Mouse (Mus musculus): ENCODE measurements at regions not wholly inside any gene's neighbourhood (a gene's known extent, or its start where the extent isn't known, plus 50 kb on each side); places are given as distances from the start of the nearest gene placed in this dataset.

GRCm38 (mm10) chr4:70844742-70845141, 309.9 kb upstream of the Megf9 start:
- ATAC-seq (replicated peaks; ENCODE audit: low read depth, poor library complexity, severe bottlenecking) = no peak

- ATAC-seq (replicated peaks; ENCODE audit: low read depth, poor library complexity, severe bottlenecking) = no peak
These were observed 276.1 kb upstream of the Megf9 start for GRCm38 (mm10) chr4:70810956-70811316.

GRCm38 (mm10) chr4:70810311-70810955, 275.6 kb upstream of the Megf9 start:
- ATAC-seq (replicated peaks; ENCODE audit: low read depth, poor library complexity, severe bottlenecking) = no peak

GRCm38 (mm10) chr4:70804925-70805342, 270.1 kb upstream of the Megf9 start:
- ATAC-seq (replicated peaks; ENCODE audit: low read depth, poor library complexity, severe bottlenecking) = no peak

GRCm38 (mm10) chr4:70798483-70798882, 263.7 kb upstream of the Megf9 start:
- ATAC-seq (replicated peaks; ENCODE audit: low read depth, poor library complexity, severe bottlenecking) = no peak

GRCm38 (mm10) chr4:70797935-70798334, 263.1 kb upstream of the Megf9 start:
- no peak for ATAC-seq (replicated peaks; ENCODE audit: low read depth, poor library complexity, severe bottlenecking)

GRCm38 (mm10) chr4:70783487-70783886, 248.7 kb upstream of the Megf9 start:
- no peak for ATAC-seq (replicated peaks; ENCODE audit: low read depth, poor library complexity, severe bottlenecking)

GRCm38 (mm10) chr4:70781591-70781990, 246.8 kb upstream of the Megf9 start:
- no peak for ATAC-seq (replicated peaks; ENCODE audit: low read depth, poor library complexity, severe bottlenecking)

- no peak for ATAC-seq (replicated peaks; ENCODE audit: low read depth, poor library complexity, severe bottlenecking)
These were observed 241.5 kb upstream of the Megf9 start for GRCm38 (mm10) chr4:70776273-70776672.

- no peak for ATAC-seq (replicated peaks; ENCODE audit: low read depth, poor library complexity, severe bottlenecking)
These were observed 208.6 kb upstream of the Megf9 start for GRCm38 (mm10) chr4:70743425-70743824.

GRCm38 (mm10) chr4:70742002-70742401, 207.2 kb upstream of the Megf9 start:
- no peak for ATAC-seq (replicated peaks; ENCODE audit: low read depth, poor library complexity, severe bottlenecking)

GRCm38 (mm10) chr4:70741121-70741520, 206.3 kb upstream of the Megf9 start:
- ATAC-seq (replicated peaks; ENCODE audit: low read depth, poor library complexity, severe bottlenecking) = no peak

GRCm38 (mm10) chr4:70709126-70709689, 174.4 kb upstream of the Megf9 start:
- ATAC-seq (replicated peaks; ENCODE audit: low read depth, poor library complexity, severe bottlenecking) = no peak

GRCm38 (mm10) chr4:70705128-70705752, 170.4 kb upstream of the Megf9 start:
- ATAC-seq (replicated peaks; ENCODE audit: low read depth, poor library complexity, severe bottlenecking) = no peak

GRCm38 (mm10) chr4:70700894-70701293, 166.1 kb upstream of the Megf9 start:
- no peak for ATAC-seq (replicated peaks; ENCODE audit: low read depth, poor library complexity, severe bottlenecking)

- ATAC-seq (replicated peaks; ENCODE audit: low read depth, poor library complexity, severe bottlenecking) = no peak
These were observed 129.4 kb upstream of the Megf9 start for GRCm38 (mm10) chr4:70664181-70664580.

- ATAC-seq (replicated peaks; ENCODE audit: low read depth, poor library complexity, severe bottlenecking) = peak; percentile 63
These were observed 86.6 kb upstream of the Megf9 start for GRCm38 (mm10) chr4:70621431-70621837.

GRCm38 (mm10) chr4:70619636-70620287, 85.0 kb upstream of the Megf9 start:
- no peak for ATAC-seq (replicated peaks; ENCODE audit: low read depth, poor library complexity, severe bottlenecking)

GRCm38 (mm10) chr4:70615794-70616193, 81.0 kb upstream of the Megf9 start:
- ATAC-seq (replicated peaks; ENCODE audit: low read depth, poor library complexity, severe bottlenecking) = no peak

GRCm38 (mm10) chr4:70614411-70614810, 79.6 kb upstream of the Megf9 start:
- no peak for ATAC-seq (replicated peaks; ENCODE audit: low read depth, poor library complexity, severe bottlenecking)

- ATAC-seq (replicated peaks; ENCODE audit: low read depth, poor library complexity, severe bottlenecking) = 0 out of 2 replicates have a peak, but pooled peaks have one; percentile 66
These were observed 68.5 kb upstream of the Megf9 start for GRCm38 (mm10) chr4:70603209-70603852.

All from common myeloid progenitor, adult 5-6 weeks (primary cell).